Mouse (Mus musculus): ENCODE results near the gene Snrpd3.

Snrpd3 gene

GRCm38 (mm10) chr10:75568029-75568428 lies 50.7 kb downstream of the Snrpd3 start:
- DNase-seq (ENCODE audit: low spot score), result no peak

DNA sequence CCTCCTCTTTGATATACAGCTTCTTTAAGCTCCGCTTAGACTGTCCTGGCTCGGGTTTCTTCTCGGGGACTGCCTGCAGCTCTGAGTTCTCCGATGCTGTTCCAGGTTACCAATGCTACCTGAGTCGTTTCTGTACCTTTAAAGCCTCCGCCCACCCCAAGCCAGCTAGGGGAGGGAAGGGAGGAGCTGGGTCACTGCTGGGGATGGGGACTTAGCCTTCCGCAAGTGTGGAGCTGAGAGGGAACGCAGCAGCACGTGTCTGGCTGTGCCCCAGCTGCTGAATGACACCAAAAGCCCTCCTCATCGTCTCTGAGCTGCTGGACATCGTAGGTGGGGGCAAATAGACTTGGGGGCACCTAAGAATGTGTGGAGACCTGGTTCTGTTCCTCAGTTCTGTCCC lies 51.1 kb downstream of the Snrpd3 start:
- no peak for DNase-seq (ENCODE audit: low spot score)

DNA sequence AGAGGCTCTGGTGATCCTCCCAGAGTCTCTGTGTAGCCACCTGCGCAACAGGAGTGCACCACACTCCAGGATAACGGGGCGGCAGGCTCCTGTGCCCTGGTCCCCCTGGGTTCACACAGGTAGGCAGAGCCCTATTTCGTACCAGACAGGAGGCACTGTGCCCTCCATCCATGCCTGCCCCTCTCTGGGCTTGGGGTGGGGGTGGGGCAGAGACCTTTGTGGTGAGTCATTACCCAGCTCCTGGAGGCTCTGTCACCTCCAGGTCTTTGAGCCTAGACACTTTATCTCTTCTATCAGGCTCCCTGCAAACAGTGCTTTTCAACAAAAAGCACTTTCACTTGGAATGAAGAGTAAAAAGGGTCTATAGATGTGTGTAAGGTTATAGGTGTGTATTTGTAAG lies 51.5 kb downstream of the Snrpd3 start:
- no peak for DNase-seq (ENCODE audit: low spot score)

DNA sequence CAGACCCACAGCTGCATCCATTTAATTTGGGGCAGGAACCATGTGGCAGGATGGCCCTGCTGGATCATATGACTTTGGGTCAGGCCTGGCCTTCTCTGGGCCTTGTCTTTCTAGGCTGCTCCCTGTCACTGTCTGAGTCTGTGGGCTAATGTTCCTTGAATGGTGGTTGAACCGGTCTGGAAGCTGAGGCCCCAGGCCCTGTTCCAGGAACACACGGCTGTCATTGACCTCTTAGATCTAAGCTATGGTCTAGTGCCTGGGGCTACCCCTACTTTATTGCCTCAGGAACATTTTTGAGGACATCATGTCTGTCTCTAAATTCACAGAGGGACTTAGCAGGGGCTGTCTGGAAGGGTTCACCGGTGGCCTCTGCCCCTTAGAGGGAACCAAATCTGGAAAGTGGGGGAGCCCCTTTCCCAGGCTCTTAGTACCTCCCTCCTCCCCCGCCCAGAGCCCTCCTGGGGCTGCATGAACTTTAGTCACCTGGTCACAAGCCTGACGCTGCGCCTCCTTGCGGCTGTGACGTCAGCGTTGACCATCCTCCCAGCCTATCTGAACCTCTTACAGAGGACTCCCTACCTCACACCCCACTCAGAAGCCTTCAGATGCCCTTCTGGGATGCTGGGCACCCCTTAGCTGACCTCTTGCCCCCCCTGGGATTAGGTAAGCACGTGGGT lies 53.8 kb downstream of the Snrpd3 start:
- DNase-seq (ENCODE audit: low spot score), result no peak

- no peak for DNase-seq (ENCODE audit: low spot score)
These were observed 54.6 kb downstream of the Snrpd3 start for GRCm38 (mm10) chr10:75571937-75572336.

DNA sequence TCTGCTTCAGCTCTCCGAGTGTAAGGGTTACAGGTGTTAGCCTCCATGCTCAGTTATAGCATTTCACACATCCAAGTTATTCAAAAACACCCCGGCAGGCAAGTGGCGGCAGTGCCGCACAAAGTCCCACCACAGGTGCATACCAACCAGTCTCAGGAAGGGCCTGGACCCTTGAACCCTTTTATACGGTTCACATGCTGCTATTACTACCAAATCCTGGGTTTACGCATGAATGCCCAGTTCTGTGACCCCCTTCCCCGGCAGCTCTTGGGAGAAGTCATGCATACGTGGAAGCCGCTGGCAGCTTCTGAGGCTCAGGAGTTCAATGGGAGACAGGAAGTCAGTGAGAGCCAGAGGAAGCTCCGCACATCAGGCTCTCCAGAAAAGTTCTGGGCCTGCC lies 55.8 kb downstream of the Snrpd3 start:
- no peak for DNase-seq (ENCODE audit: low spot score)

- no peak for DNase-seq (ENCODE audit: low spot score)
These were observed 56.6 kb downstream of the Snrpd3 start for GRCm38 (mm10) chr10:75573965-75574364.

GRCm38 (mm10) chr10:75579129-75579528 lies 61.8 kb downstream of the Snrpd3 start:
- no peak for DNase-seq (ENCODE audit: low spot score)

DNA sequence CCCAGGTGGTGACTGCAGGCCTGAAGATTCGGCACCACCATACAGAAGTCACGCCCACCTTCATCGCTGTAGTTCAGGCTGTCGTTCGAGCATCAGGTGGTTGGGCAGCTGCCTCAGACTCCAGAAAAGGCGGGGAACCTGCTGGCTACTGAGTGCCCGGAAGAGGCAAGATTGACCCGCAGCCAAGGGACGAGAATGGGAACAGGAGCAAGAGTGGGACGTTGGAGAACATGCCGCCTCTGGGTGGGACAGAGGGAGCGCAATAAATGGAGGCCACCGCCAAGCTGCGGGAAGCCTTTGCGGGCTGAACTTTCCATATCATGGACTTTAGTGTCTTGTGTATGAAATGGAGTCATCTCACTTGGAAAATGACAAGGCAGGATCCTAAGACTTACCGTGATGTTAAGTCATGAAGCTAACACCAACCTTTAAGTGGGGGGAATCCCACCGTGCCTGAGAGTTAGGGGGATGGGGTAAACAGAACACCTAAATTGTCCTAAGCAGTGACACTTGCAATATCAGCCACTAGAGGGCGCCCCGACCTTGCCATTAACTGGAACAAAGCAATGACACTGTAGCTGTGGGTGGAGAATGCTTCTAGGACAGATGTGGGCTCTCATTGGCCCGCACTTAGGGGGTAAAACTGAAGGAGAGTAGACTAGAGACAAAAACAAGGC lies 68.7 kb downstream of the Snrpd3 start:
- DNase-seq (ENCODE audit: low spot score), result peak; percentile 91

DNA sequence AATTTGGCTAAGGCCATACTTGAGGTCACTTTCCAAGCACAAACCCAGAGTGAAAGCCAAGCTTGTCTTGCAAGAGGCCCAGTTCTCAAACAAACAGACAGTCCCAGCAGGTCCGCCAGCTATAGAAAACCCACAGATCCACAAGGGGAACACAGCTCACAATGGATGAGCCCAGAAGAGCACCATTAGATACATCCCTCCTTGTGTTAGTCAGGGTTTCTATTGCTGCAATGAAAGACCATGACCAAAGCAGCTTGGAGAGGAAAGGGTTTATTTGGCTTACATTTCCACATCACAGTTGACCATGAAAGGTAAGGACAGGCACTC lies 69.2 kb downstream of the Snrpd3 start:
- no peak for DNase-seq (ENCODE audit: low spot score)

Measured in urinary bladder, postnatal 25 days (tissue).